Mouse (Mus musculus): ENCODE results near the gene Dnaja3. TPM values are rescaled to one million over a fixed set of nuclear protein-coding genes. Genes with fewer than 3 reads are reported as not detected.

The Dnaja3 gene
- polyA plus RNA-seq, 1 experiment from 2014 or later: 71.6 TPM

GRCm38 (mm10) chr16:4613736-4614135 lies 26.1 kb upstream of the Dnaja3 start:
- H3K4me3 ChIP-seq (ENCODE audit: low read depth, low read length): no peak overlapping the region
- 0 out of 2 replicates have a peak, but pooled peaks cover 2% of the 10 kb centered on the region for H3K9me3 ChIP-seq (ENCODE audit: control insufficient read depth, low read length)
- no peak for DNase-seq (ENCODE audit: low spot score)
- no peak overlapping the region for H3K9ac ChIP-seq (ENCODE audit: low read length)
- H3K4me1 ChIP-seq (replicated peaks; ENCODE audit: control insufficient read depth, insufficient read depth, low read length): no peaks in the 10 kb centered on the region
- peaks cover 91% of the 10 kb centered on the region for H3K36me3 ChIP-seq (ENCODE audit: control insufficient read depth, insufficient read depth, low read length)
- no peak overlapping the region for H3K4me2 ChIP-seq (ENCODE audit: low read length)
- ATAC-seq (replicated peaks; ENCODE audit: low FRiP score, low TSS enrichment, low read depth): no peak
- H3K27me3 ChIP-seq (replicated peaks; ENCODE audit: control insufficient read depth, insufficient read depth, low read length): no peaks in the 10 kb centered on the region
- H3K27ac ChIP-seq (ENCODE audit: low read depth): no peak overlapping the region
- 93% methylated on average over 9 of the region's 9 CpGs for WGBS

GRCm38 (mm10) chr16:4614639-4615038 lies 25.1 kb upstream of the Dnaja3 start:
- H3K4me1 ChIP-seq (replicated peaks; ENCODE audit: control insufficient read depth, insufficient read depth, low read length): no peaks in the 10 kb centered on the region
- 0 out of 2 replicates have a peak, but pooled peaks cover 2% of the 10 kb centered on the region for H3K9me3 ChIP-seq (ENCODE audit: control insufficient read depth, low read length)
- DNase-seq (ENCODE audit: low spot score): no peak
- H3K9ac ChIP-seq (ENCODE audit: low read length): no peak overlapping the region
- H3K36me3 ChIP-seq (ENCODE audit: control insufficient read depth, insufficient read depth, low read length): peaks cover 83% of the 10 kb centered on the region
- WGBS: 87% methylated on average over 3 of the region's 3 CpGs
- H3K27ac ChIP-seq (ENCODE audit: low read depth): no peak overlapping the region
- H3K4me2 ChIP-seq (ENCODE audit: low read length): no peak overlapping the region
- no peak for ATAC-seq (replicated peaks; ENCODE audit: low FRiP score, low TSS enrichment, low read depth)
- no peaks in the 10 kb centered on the region for H3K27me3 ChIP-seq (replicated peaks; ENCODE audit: control insufficient read depth, insufficient read depth, low read length)
- no peak overlapping the region for H3K4me3 ChIP-seq (ENCODE audit: low read depth, low read length)

- no peak for DNase-seq (ENCODE audit: low spot score)
- Histone ChIP-seq H3K27me3 (replicated peaks; ENCODE audit: control insufficient read depth, insufficient read depth, low read length) (no peaks in the 10 kb centered on the region), H3K36me3 (ENCODE audit: control insufficient read depth, insufficient read depth, low read length) (peaks cover 77% of the 10 kb centered on the region), H3K4me3 (ENCODE audit: low read depth, low read length) (no peak overlapping the region), H3K4me2 (ENCODE audit: low read length) (no peak overlapping the region), H3K9ac (ENCODE audit: low read length) (no peak overlapping the region), H3K27ac (ENCODE audit: low read depth) (no peak overlapping the region), H3K4me1 (replicated peaks; ENCODE audit: control insufficient read depth, insufficient read depth, low read length) (no peaks in the 10 kb centered on the region), H3K9me3 (ENCODE audit: control insufficient read depth, low read length) (0 out of 2 replicates have a peak, but pooled peaks cover 2% of the 10 kb centered on the region)
- 68% methylated on average over 1 of the region's 1 CpGs for WGBS
- ATAC-seq (replicated peaks; ENCODE audit: low FRiP score, low TSS enrichment, low read depth): no peak
These were observed 24.5 kb upstream of the Dnaja3 start for GRCm38 (mm10) chr16:4615297-4615696.

GRCm38 (mm10) chr16:4616829-4617228 lies 23.0 kb upstream of the Dnaja3 start:
- DNase-seq (ENCODE audit: low spot score) (no peak), ATAC-seq (replicated peaks; ENCODE audit: low FRiP score, low TSS enrichment, low read depth) (no peak)
- H3K27me3 ChIP-seq (replicated peaks; ENCODE audit: control insufficient read depth, insufficient read depth, low read length): no peaks in the 10 kb centered on the region
- WGBS: 87% methylated on average over 4 of the region's 4 CpGs
- H3K4me3 ChIP-seq (ENCODE audit: low read depth, low read length): no peak overlapping the region
- no peak overlapping the region for H3K9ac ChIP-seq (ENCODE audit: low read length)
- H3K4me1 ChIP-seq (replicated peaks; ENCODE audit: control insufficient read depth, insufficient read depth, low read length): no peaks in the 10 kb centered on the region
- peaks cover 61% of the 10 kb centered on the region for H3K36me3 ChIP-seq (ENCODE audit: control insufficient read depth, insufficient read depth, low read length)
- H3K27ac ChIP-seq (ENCODE audit: low read depth): no peak overlapping the region
- no peak overlapping the region for H3K4me2 ChIP-seq (ENCODE audit: low read length)
- 0 out of 2 replicates have a peak, but pooled peaks cover 2% of the 10 kb centered on the region for H3K9me3 ChIP-seq (ENCODE audit: control insufficient read depth, low read length)

- Histone ChIP-seq H3K4me2 (ENCODE audit: low read length) (peak overlapping the region; percentile 57), H3K36me3 (ENCODE audit: control insufficient read depth, insufficient read depth, low read length) (peaks cover 18% of the 10 kb centered on the region), H3K27ac (ENCODE audit: low read depth) (peak overlapping the region; percentile 80), H3K9ac (ENCODE audit: low read length) (peak overlapping the region; percentile 83), H3K9me3 (ENCODE audit: control insufficient read depth, low read length) (no peaks in the 10 kb centered on the region), H3K4me1 (replicated peaks; ENCODE audit: control insufficient read depth, insufficient read depth, low read length) (peaks cover 8% of the 10 kb centered on the region; the same call in 1 of the 2 replicates), H3K27me3 (replicated peaks; ENCODE audit: control insufficient read depth, insufficient read depth, low read length) (no peaks in the 10 kb centered on the region), H3K4me3 (ENCODE audit: low read depth, low read length) (peak overlapping the region; percentile 76)
- WGBS: 15% methylated on average over 9 of the region's 9 CpGs
- ATAC-seq (replicated peaks; ENCODE audit: low FRiP score, low TSS enrichment, low read depth) (no peak), DNase-seq (ENCODE audit: low spot score) (peak; percentile 71)
These were observed 15.7 kb upstream of the Dnaja3 start for GRCm38 (mm10) chr16:4624074-4624473.

- peak within 1 kb of the TSS; percentile 83 for H3K9ac ChIP-seq (ENCODE audit: low read length)
- peaks cover 8% of the 10 kb centered on the region; the same call in 1 of the 2 replicates for H3K4me1 ChIP-seq (replicated peaks; ENCODE audit: control insufficient read depth, insufficient read depth, low read length)
- ATAC-seq (replicated peaks; ENCODE audit: low FRiP score, low TSS enrichment, low read depth) (peak; percentile 88), DNase-seq (ENCODE audit: low spot score) (peak; percentile 94)
- H3K9me3 ChIP-seq (ENCODE audit: control insufficient read depth, low read length): no peaks in the 10 kb centered on the region
- H3K4me2 ChIP-seq (ENCODE audit: low read length): peak within 1 kb of the TSS; percentile 57
- peaks cover 18% of the 10 kb centered on the region for H3K36me3 ChIP-seq (ENCODE audit: control insufficient read depth, insufficient read depth, low read length)
- no peaks in the 10 kb centered on the region for H3K27me3 ChIP-seq (replicated peaks; ENCODE audit: control insufficient read depth, insufficient read depth, low read length)
- H3K27ac ChIP-seq (ENCODE audit: low read depth): peak within 1 kb of the TSS; percentile 80
- WGBS: under 1% methylated on average over 56 of the region's 56 CpGs
- peak within 1 kb of the TSS; percentile 76 for H3K4me3 ChIP-seq (ENCODE audit: low read depth, low read length)
These were observed 15.2 kb upstream of the Dnaja3 start, which contains the start of gene Pam16 for GRCm38 (mm10) chr16:4624481-4625110. Pam16 (minus strand) TSS chr16:4624988.

GRCm38 (mm10) chr16:4627105-4627504 lies 12.7 kb upstream of the Dnaja3 start:
- H3K4me1 ChIP-seq (replicated peaks; ENCODE audit: control insufficient read depth, insufficient read depth, low read length): peaks cover 8% of the 10 kb centered on the region; the same call in 1 of the 2 replicates
- H3K27ac ChIP-seq (ENCODE audit: low read depth): no peak overlapping the region
- ATAC-seq (replicated peaks; ENCODE audit: low FRiP score, low TSS enrichment, low read depth): no peak
- no peak overlapping the region for H3K4me3 ChIP-seq (ENCODE audit: low read depth, low read length)
- 79% methylated on average over 6 of the region's 6 CpGs for WGBS
- no peak overlapping the region for H3K4me2 ChIP-seq (ENCODE audit: low read length)
- peaks cover 21% of the 10 kb centered on the region for H3K36me3 ChIP-seq (ENCODE audit: control insufficient read depth, insufficient read depth, low read length)
- DNase-seq (ENCODE audit: low spot score): no peak
- no peaks in the 10 kb centered on the region for H3K9me3 ChIP-seq (ENCODE audit: control insufficient read depth, low read length)
- no peak overlapping the region; the same call in 1 of the 2 replicates for H3K9ac ChIP-seq (ENCODE audit: low read length)
- H3K27me3 ChIP-seq (replicated peaks; ENCODE audit: control insufficient read depth, insufficient read depth, low read length): no peaks in the 10 kb centered on the region

GRCm38 (mm10) chr16:4628898-4629419 lies 10.8 kb upstream of the Dnaja3 start:
- Histone ChIP-seq H3K4me1 (replicated peaks; ENCODE audit: control insufficient read depth, insufficient read depth, low read length) (peaks cover under 1% of the 10 kb centered on the region; the same call in 1 of the 2 replicates), H3K9me3 (ENCODE audit: control insufficient read depth, low read length) (no peaks in the 10 kb centered on the region), H3K27me3 (replicated peaks; ENCODE audit: control insufficient read depth, insufficient read depth, low read length) (no peaks in the 10 kb centered on the region), H3K27ac (ENCODE audit: low read depth) (no peak overlapping the region), H3K4me3 (ENCODE audit: low read depth, low read length) (no peak overlapping the region), H3K9ac (ENCODE audit: low read length) (no peak overlapping the region), H3K36me3 (ENCODE audit: control insufficient read depth, insufficient read depth, low read length) (peaks cover 24% of the 10 kb centered on the region), H3K4me2 (ENCODE audit: low read length) (no peak overlapping the region)
- 91% methylated on average over 9 of the region's 9 CpGs for WGBS
- DNase-seq (ENCODE audit: low spot score) (no peak), ATAC-seq (replicated peaks; ENCODE audit: low FRiP score, low TSS enrichment, low read depth) (no peak)

All from intestine, embryonic 14.5 days (tissue).